Mouse (Mus musculus): ENCODE measurements around the gene Gm47841. TPM values are rescaled to one million over a fixed set of nuclear protein-coding genes. Genes with fewer than 3 reads are reported as not detected.
A peak's percentile ranks its signal among the peaks of the same experiment; 100 is the strongest.

Gm47841 gene
- total RNA-seq, 2 experiments from 2014 or later = not detected

DNA sequence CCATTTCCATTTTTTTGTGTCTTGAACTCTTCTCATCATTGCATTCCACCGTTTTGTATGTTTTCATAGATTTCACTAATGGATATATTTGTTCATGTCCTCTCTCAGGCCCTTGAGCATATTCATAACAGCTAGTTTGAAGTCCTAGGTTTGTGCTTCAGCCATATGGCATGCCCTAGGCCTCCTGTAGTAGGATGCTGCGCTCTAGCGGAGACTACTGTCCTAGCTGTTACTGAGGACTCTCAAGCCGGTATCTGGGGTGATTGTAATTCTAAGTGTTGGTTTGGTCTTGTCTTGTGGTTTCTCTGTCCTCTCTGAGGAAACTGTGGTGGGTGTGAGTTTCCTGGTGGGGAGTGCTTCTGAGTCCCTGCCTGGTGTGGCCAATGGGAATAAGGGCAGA is 50.1 kb downstream of the Gm47841 start:
- DNase-seq (ENCODE audit: low spot score in 2 of 2) = peak; percentile 51 to 57

More for the DNA sequence above, 50.1 kb downstream of the Gm47841 start:
- intact Hi-C loops (cut with DNase I) = no loop called here

Other genes starting within 250 kb of the Gm47841 start
- 100 to 1,000 TPM; 203 to 219 TPM for gene Scn8a, start 177.5 kb downstream of the Gm47841 start, total RNA-seq (2021)
- 1 to 10 TPM in 1 of 2 experiments, under 1 TPM in 1; 0.99 to 1.5 TPM for gene Fignl2, start 31.2 kb upstream of the Gm47841 start, total RNA-seq (2021)
- gene Ankrd33, start 68.4 kb upstream of the Gm47841 start, total RNA-seq (2021) = under 1 TPM in 1 of 2 experiments, not detected in 1; 0.21 TPM
- gene Acvrl1, start 81.1 kb upstream of the Gm47841 start, total RNA-seq (2021) = 10 to 100 TPM; 12.9 to 17.1 TPM
- 100 to 1,000 TPM; 112 to 121 TPM for gene Acvr1b, start 126.7 kb upstream of the Gm47841 start, total RNA-seq (2021)
- gene Grasp, start 176.8 kb upstream of the Gm47841 start, total RNA-seq (2021) = 10 to 100 TPM; 58.2 to 67.1 TPM
- gene Nr4a1, start 206.9 kb upstream of the Gm47841 start, total RNA-seq (2021) = 10 to 100 TPM; 65.6 to 78.4 TPM
- gene Atg101, start 236.9 kb upstream of the Gm47841 start, total RNA-seq (2021) = 10 to 100 TPM; 38.5 to 43.2 TPM
- under 1 TPM; 0.24 to 0.49 TPM for gene 6030408B16Rik, start 245.8 kb upstream of the Gm47841 start, total RNA-seq (2021)

All from left cerebral cortex, postnatal 14 days (tissue).